Mouse (Mus musculus) MEL (cell line): Measurements from ENCODE around the gene Sycp2. TPM values are rescaled to one million over a fixed set of nuclear protein-coding genes. Genes with fewer than 3 reads are reported as not detected.

Experiments used
- DNase-seq: peaks from one replicate; pipeline ENCODE4 v3.0.0; 2011; ENCODE audit warnings: low read depth, low spot score
- H3K27ac ChIP-seq: 2 replicates; pipeline ENCODE4 v1.5.1; 2012; ENCODE audit warnings: low read depth, mild to moderate bottlenecking, control low read depth, low read length, moderate library complexity; ENCODE audit not compliant: control insufficient read depth
- H3K27me3 ChIP-seq, 2 experiments: fragments of 150-350 bp in 1 of 2; sonication (generic) in 1 of 2; 2 replicates each; pipeline ENCODE4 v1.6.1; 2012; ENCODE audit warnings: low read length in 2 of 2, mild to moderate bottlenecking in 2 of 2, improper control_type of control experiment in 1 of 2, moderate library complexity in 1 of 2; ENCODE audit not compliant: insufficient read depth in 2 of 2, control insufficient read depth in 1 of 2
- H3K36me3 ChIP-seq, 2 experiments: 2 replicates each; pipeline ENCODE4 v1.6.1; 2012 to 2014; ENCODE audit warnings: low read length in 2 of 2, improper control_type of control experiment in 1 of 2, inconsistent platforms in 1 of 2, mild to moderate bottlenecking in 1 of 2; ENCODE audit not compliant: insufficient read depth in 2 of 2, control insufficient read depth in 1 of 2
- H3K4me1 ChIP-seq, 2 experiments: fragments of 150-350 bp in 1 of 2; sonication (generic) in 1 of 2; 2 replicates each; pipeline ENCODE4 v1.6.1; 2012; ENCODE audit warnings: low read length in 2 of 2, improper control_type of control experiment in 1 of 2, mild to moderate bottlenecking in 1 of 2; ENCODE audit not compliant: insufficient read depth in 2 of 2, control insufficient read depth in 1 of 2
- H3K4me3 ChIP-seq, 2 experiments: fragments of 150-350 bp in 1 of 2; sonication (generic) in 1 of 2; 2 replicates each; pipeline ENCODE4 v1.5.1; 2012; ENCODE audit warnings: low read depth in 2 of 2, low read length in 2 of 2, mild to moderate bottlenecking in 2 of 2, moderate library complexity in 2 of 2, control low read depth in 1 of 2, improper control_type of control experiment in 1 of 2; ENCODE audit not compliant: control insufficient read depth in 1 of 2, insufficient read depth in 1 of 2
- H3K79me2 ChIP-seq: 2 replicates; pipeline ENCODE4 v1.6.1; 2012; ENCODE audit warnings: mild to moderate bottlenecking, low read length, moderate library complexity; ENCODE audit not compliant: control insufficient read depth, poor library complexity, insufficient read depth
- H3K9ac ChIP-seq: 2 replicates; pipeline ENCODE4 v1.6.1; 2012; ENCODE audit warnings: low read depth, mild to moderate bottlenecking, control low read depth, low read length, moderate library complexity; ENCODE audit not compliant: control insufficient read depth, poor library complexity, severe bottlenecking
- H3K9me3 ChIP-seq: fragments of 150-350 bp; sonication (generic); replicated peaks from 2 replicates; pipeline ENCODE4 v1.6.1; 2012; ENCODE audit warnings: mild to moderate bottlenecking, low read length, improper control_type of control experiment, moderate library complexity; ENCODE audit not compliant: insufficient read depth
- BHLHE40 ChIP-seq: IDR thresholded peaks from 2 replicates; pipeline ENCODE4 v1.6.1; 2012; ENCODE audit warnings: low read depth, mild to moderate bottlenecking, inconsistent platforms, low read length, improper control_type of control experiment, borderline replicate concordance
- CHD1 ChIP-seq: IDR thresholded peaks from 2 replicates; pipeline ENCODE4 v1.6.1; 2012; ENCODE audit warnings: low read depth, mild to moderate bottlenecking, inconsistent platforms, low read length, improper control_type of control experiment
- CTCF ChIP-seq, 3 experiments: IDR thresholded peaks in 2 of 3; conservative IDR thresholded peaks in 1 of 3; 2 replicates each; pipeline ENCODE4 v1.5.1; 2011 to 2012; ENCODE audit warnings: low read length in 3 of 3, low read depth in 2 of 3, mild to moderate bottlenecking in 2 of 3, improper control_type of control experiment in 1 of 3, inconsistent platforms in 1 of 3, mixed read lengths in 1 of 3, moderate library complexity in 1 of 3; ENCODE audit not compliant: control insufficient read depth in 1 of 3, insufficient read depth in 1 of 3, poor library complexity in 1 of 3, severe bottlenecking in 1 of 3
- ELF1 ChIP-seq: IDR thresholded peaks from 2 replicates; pipeline ENCODE4 v1.6.1; 2014; ENCODE audit warnings: low read depth, mild to moderate bottlenecking, inconsistent platforms, low read length, improper control_type of control experiment, moderate library complexity
- EP300 ChIP-seq, 2 experiments: IDR thresholded peaks; 2 replicates each; pipeline ENCODE4 v1.6.1; 2011; ENCODE audit warnings: improper control_type of control experiment in 2 of 2, low read length in 2 of 2, low read depth in 1 of 2, mild to moderate bottlenecking in 1 of 2
- GABPA ChIP-seq: IDR thresholded peaks from 2 replicates; pipeline ENCODE4 v1.6.1; 2012; ENCODE audit warnings: low read depth, mild to moderate bottlenecking, inconsistent platforms, low read length, improper control_type of control experiment, moderate library complexity
- GATA1 ChIP-seq: IDR thresholded peaks from 2 replicates; pipeline ENCODE4 v1.6.1; 2011; ENCODE audit warnings: low read depth, low read length, improper control_type of control experiment
- KAT2A ChIP-seq: conservative IDR thresholded peaks from 2 replicates; pipeline ENCODE4 v1.6.1; 2012; ENCODE audit warnings: low read depth, low read length, improper control_type of control experiment, inconsistent platforms
- MAX ChIP-seq: IDR thresholded peaks from 2 replicates; pipeline ENCODE4 v1.6.1; 2011; ENCODE audit warnings: low read length, improper control_type of control experiment
- MEF2A ChIP-seq: IDR thresholded peaks from 2 replicates; pipeline ENCODE4 v1.6.1; 2014; ENCODE audit warnings: low read depth, mild to moderate bottlenecking, inconsistent platforms, low read length, improper control_type of control experiment; ENCODE audit not compliant: poor library complexity, insufficient replicate concordance, severe bottlenecking; ENCODE audit errors: extremely low read depth
- MXI1 ChIP-seq: IDR thresholded peaks from 2 replicates; pipeline ENCODE4 v1.6.1; 2011; ENCODE audit warnings: mild to moderate bottlenecking, low read depth, low read length, improper control_type of control experiment
- MYC ChIP-seq: IDR thresholded peaks from 2 replicates; pipeline ENCODE4 v1.6.1; 2011; ENCODE audit warnings: low read depth, mild to moderate bottlenecking, low read length, improper control_type of control experiment, moderate library complexity
- POLR2AphosphoS2 ChIP-seq: IDR thresholded peaks from 2 replicates; pipeline ENCODE4 v1.6.1; 2011; ENCODE audit warnings: low read length, improper control_type of control experiment
- POLR2AphosphoS5 ChIP-seq: IDR thresholded peaks from 2 replicates; pipeline ENCODE4 v1.6.1; 2012; ENCODE audit warnings: low read depth, borderline replicate concordance, mild to moderate bottlenecking, inconsistent platforms, low read length, moderate library complexity, mixed read lengths
- RAD21 ChIP-seq: IDR thresholded peaks from 2 replicates; pipeline ENCODE4 v1.6.1; 2011; ENCODE audit warnings: mild to moderate bottlenecking, low read depth, low read length, improper control_type of control experiment
- RCOR1 ChIP-seq: IDR thresholded peaks from 2 replicates; pipeline ENCODE4 v1.6.1; 2012; ENCODE audit warnings: low read depth, mild to moderate bottlenecking, inconsistent platforms, low read length, improper control_type of control experiment
- SIN3A ChIP-seq: IDR thresholded peaks from 2 replicates; pipeline ENCODE4 v1.6.1; 2012; ENCODE audit warnings: low read length, improper control_type of control experiment, inconsistent platforms
- SMC3 ChIP-seq: IDR thresholded peaks from 2 replicates; pipeline ENCODE4 v1.6.1; 2011; ENCODE audit warnings: low read depth, low read length, improper control_type of control experiment
- TAL1 ChIP-seq: IDR thresholded peaks from 2 replicates; pipeline ENCODE4 v1.6.1; 2012; ENCODE audit warnings: mild to moderate bottlenecking, inconsistent platforms, low read length, moderate library complexity, mixed read lengths
- UBTF ChIP-seq: IDR thresholded peaks from 2 replicates; pipeline ENCODE4 v1.6.1; 2012; ENCODE audit warnings: low read depth, mild to moderate bottlenecking, inconsistent platforms, low read length, improper control_type of control experiment, moderate library complexity, borderline replicate concordance; ENCODE audit not compliant: insufficient read depth
- ZC3H11A ChIP-seq: IDR thresholded peaks from 2 replicates; pipeline ENCODE4 v1.6.1; 2012; ENCODE audit warnings: low read depth, mild to moderate bottlenecking, inconsistent platforms, low read length, improper control_type of control experiment
- ZNF384 ChIP-seq: IDR thresholded peaks from 2 replicates; pipeline ENCODE4 v1.6.1; 2012; ENCODE audit warnings: low read depth, mild to moderate bottlenecking, inconsistent platforms, low read length, improper control_type of control experiment
- polyA plus RNA-seq, 2 experiments: library from polyadenylated mRNA; stranded (reverse) in 1 of 2; unstranded in 1 of 2; fragments of >175 nt in 1 of 2; fragments of >200 nt in 1 of 2; gene quantifications; 2 replicates each; pipeline versions ENCODE4 v1.2.1 to v1.2.4; 2012; ENCODE audit warnings: low replicate concordance in 2 of 2, low read depth in 1 of 2; ENCODE audit not compliant: insufficient read length in 2 of 2, insufficient read depth in 1 of 2, missing spikeins in 1 of 2
- total RNA-seq: library from RNA; depleted of rRNA; stranded (reverse); fragments of 300-350 nt; gene quantifications from 2 replicates; pipeline ENCODE4 v1.2.3, GENCODE M21; 2012

Gene Sycp2
- total and polyA plus RNA-seq, 3 experiments, result not detected

- TF ChIP-seq POLR2AphosphoS2, result no peak
- TF ChIP-seq ELF1, result no peak
- TF ChIP-seq, all 39 proteins: peak for 0
These were observed 77.9 kb downstream of the Sycp2 start (continued) for GRCm38 (mm10) chr2:178329551-178329950.

DNA sequence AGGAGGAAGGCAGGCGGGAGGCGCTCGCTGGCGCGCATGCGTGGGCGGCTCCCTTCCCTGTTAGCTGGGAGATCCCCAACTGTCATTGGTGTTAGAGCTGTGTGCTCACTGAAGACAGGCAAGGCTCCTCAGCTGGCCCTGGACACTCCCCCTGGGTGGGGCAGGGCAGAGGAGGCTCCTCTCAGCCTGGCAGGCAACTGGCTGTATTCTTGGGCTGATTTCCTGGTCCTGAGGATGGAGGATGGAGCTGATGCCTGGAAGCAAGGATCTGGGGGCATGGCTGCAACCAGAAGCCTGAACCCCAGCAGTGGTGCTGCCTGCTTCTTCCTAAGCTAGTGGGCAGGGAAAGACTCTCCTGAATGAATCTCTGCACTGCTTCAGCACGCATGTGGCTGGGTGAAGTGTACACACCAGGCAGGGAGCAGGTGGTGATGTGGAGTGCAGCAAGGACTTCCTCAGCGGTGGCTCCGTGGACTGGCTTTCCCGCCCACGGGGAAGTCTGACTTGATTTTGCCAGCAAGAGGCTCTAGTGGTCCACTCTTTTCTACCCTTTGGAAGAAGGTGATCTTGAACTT lies 79.9 kb downstream of the Sycp2 start:
- DNase-seq, result no peak
- H3K4me3 ChIP-seq, result no peak overlapping the region
- H3K79me2 ChIP-seq, result no peaks in the 10 kb centered on the region
- H3K27me3 ChIP-seq, result no peaks in the 10 kb centered on the region
- H3K9ac ChIP-seq, result no peak overlapping the region
- H3K9me3 ChIP-seq, result no peaks in the 10 kb centered on the region
- TF ChIP-seq RAD21, result no peak
- no peak for TF ChIP-seq SIN3A
- no peak for TF ChIP-seq CHD1
- no peak for TF ChIP-seq SMC3
- TF ChIP-seq UBTF, result no peak
- TF ChIP-seq POLR2AphosphoS2, result no peak
- no peak for TF ChIP-seq BHLHE40
- TF ChIP-seq GATA1, result no peak
- TF ChIP-seq EP300 (IDR thresholded peaks at IDR 0.05; ENCODE audit: low read depth in 1 of 2, low read length in 2 of 2), result no peak
- no peak for TF ChIP-seq MEF2A
- TF ChIP-seq GABPA, result no peak
- TF ChIP-seq ZNF384, result no peak
- TF ChIP-seq ZC3H11A, result no peak
- TF ChIP-seq MXI1, result no peak
- H3K4me1 ChIP-seq, result no peaks in the 10 kb centered on the region
- no peak overlapping the region for H3K27ac ChIP-seq
- no peaks in the 10 kb centered on the region for H3K36me3 ChIP-seq

GRCm38 (mm10) chr2:178326750-178327465 lies 80.6 kb downstream of the Sycp2 start:
- no peak overlapping the region for H3K9ac ChIP-seq
- H3K27ac ChIP-seq, result no peak overlapping the region
- no peaks in the 10 kb centered on the region for H3K36me3 ChIP-seq
- no peaks in the 10 kb centered on the region for H3K9me3 ChIP-seq
- H3K4me1 ChIP-seq, result no peaks in the 10 kb centered on the region
- H3K4me3 ChIP-seq, result no peak overlapping the region
- no peak for DNase-seq
- no peaks in the 10 kb centered on the region for H3K27me3 ChIP-seq
- TF ChIP-seq CTCF (IDR thresholded peaks at IDR 0.05 in 2 of 3, conservative IDR thresholded peaks at IDR 0.05 in 1 of 3; ENCODE audit: control insufficient read depth in 1 of 3, insufficient read depth in 1 of 3, low read depth in 2 of 3, low read length in 3 of 3, poor library complexity in 1 of 3, severe bottlenecking in 1 of 3) (no peak), ZNF384 (no peak), BHLHE40 (no peak), GATA1 (no peak), KAT2A (no peak), POLR2AphosphoS5 (no peak), POLR2AphosphoS2 (no peak), RCOR1 (no peak), MXI1 (no peak), MAX (no peak), MYC (no peak), TAL1 (no peak)
- no peaks in the 10 kb centered on the region for H3K79me2 ChIP-seq
